Mouse (Mus musculus) bone marrow, adult 2 months (tissue): ENCODE measurements around the gene Rpl38. TPM values are rescaled to one million over a fixed set of nuclear protein-coding genes. Genes with fewer than 3 reads are reported as not detected.
A peak's percentile ranks its signal among the peaks of the same experiment; 100 is the strongest.
"Not testable (repeated sequence)": the region's sequence is repeated elsewhere in the genome, so short reads cannot be mapped to it uniquely, and the experiment has no call there.

ENCODE experiments used
- H3K27ac ChIP-seq: fragments of 200-500 bp; 2 replicates; pipeline ENCODE4 v1.5.1; 2012; ENCODE audit warnings: low read depth, mild to moderate bottlenecking, control low read depth, inconsistent platforms, low read length; ENCODE audit not compliant: control insufficient read depth, poor library complexity, insufficient read depth
- H3K4me1 ChIP-seq: fragments of 200-500 bp; 2 replicates; pipeline ENCODE4 v1.6.1; 2011; ENCODE audit warnings: low read length; ENCODE audit not compliant: control insufficient read depth, insufficient read depth
- H3K4me3 ChIP-seq: fragments of 200-500 bp; replicated peaks from 2 replicates; pipeline ENCODE3; 2011; ENCODE audit warnings: mild to moderate bottlenecking, low read depth, low read length, control low read depth; ENCODE audit not compliant: control insufficient read depth
- CTCF ChIP-seq: fragments of 200-500 bp; IDR thresholded peaks from 2 replicates; pipeline ENCODE4 v1.5.1; 2011; ENCODE audit warnings: low read length, control low read depth; ENCODE audit not compliant: control insufficient read depth, insufficient read depth
- POLR2A ChIP-seq: fragments of 200-500 bp; IDR thresholded peaks from 2 replicates; pipeline ENCODE4 v1.6.1; 2011; ENCODE audit warnings: low read depth, mild to moderate bottlenecking, control low read depth, low read length, borderline replicate concordance; ENCODE audit not compliant: control insufficient read depth
- WGBS: fragments of 180-500 bp; shearing (Covaris S2); methylation state at CpG from one replicate; pipeline ENCODE4 v1.1.7; 2018; 5-methylcytosine and 5-hydroxymethylcytosine counted together
- polyA plus RNA-seq: library from polyadenylated mRNA; stranded (reverse); fragments of >200 nt; gene quantifications from 2 replicates; pipeline ENCODE4 v1.2.4, GENCODE M21; 2011; ENCODE audit warnings: low replicate concordance; ENCODE audit not compliant: missing spikeins, insufficient read depth, insufficient read length

Gene Rpl38
- polyA plus RNA-seq, 1 experiment, result 3,301 TPM

DNA sequence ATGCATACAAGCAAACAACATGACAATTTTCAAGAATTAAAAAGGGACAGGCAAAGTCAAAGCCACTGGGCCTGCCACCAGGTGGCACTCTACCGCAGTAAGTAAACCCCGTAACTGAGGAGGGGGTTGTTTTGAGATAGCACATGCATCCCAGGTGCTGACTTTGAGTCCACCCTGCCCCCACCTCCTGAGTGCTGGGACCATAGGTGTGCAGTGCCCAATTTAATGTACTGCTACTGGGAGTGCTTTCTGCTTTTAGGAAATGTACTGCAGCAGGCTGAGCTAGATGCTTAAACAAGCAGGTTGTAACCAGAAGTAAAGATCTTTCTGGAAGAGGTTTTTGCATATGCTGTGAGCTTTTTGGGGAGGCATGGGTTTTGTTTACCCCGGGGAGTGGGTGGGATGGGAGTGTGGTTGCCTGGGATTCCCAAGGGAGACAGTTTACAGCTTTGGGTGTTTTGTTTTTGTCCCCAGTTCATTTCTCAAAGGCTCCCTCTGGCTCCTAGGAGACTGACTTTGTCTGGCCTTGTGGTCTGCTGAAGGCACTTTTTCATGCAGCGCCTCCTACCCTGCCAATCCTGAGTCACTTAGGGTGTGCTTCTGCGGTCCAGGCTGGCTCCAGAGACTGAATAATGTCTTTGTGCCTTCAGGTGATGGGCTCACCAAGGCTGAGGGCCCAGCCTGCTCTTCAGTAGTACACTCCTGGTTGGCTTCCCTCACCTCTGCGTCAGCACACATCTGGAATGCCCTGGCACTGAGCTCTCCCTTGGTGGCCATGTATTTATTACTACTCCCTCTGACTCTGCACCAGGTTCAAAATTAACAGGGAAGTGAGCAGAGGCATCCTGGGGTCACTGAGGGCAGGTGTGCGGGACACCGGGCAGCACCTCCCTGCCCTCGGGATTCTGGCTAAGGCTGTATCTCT lies 4.7 kb downstream of the Rpl38 start:
- H3K4me3 ChIP-seq, result no peak overlapping the region
- 66% methylated on average over 9 of the region's 9 CpGs for WGBS
- no peaks in the 10 kb centered on the region; the same call in 1 of the 2 replicates for H3K4me1 ChIP-seq
- TF ChIP-seq POLR2A (no peak), CTCF (peak; percentile 69)
- no peak overlapping the region for H3K27ac ChIP-seq

DNA sequence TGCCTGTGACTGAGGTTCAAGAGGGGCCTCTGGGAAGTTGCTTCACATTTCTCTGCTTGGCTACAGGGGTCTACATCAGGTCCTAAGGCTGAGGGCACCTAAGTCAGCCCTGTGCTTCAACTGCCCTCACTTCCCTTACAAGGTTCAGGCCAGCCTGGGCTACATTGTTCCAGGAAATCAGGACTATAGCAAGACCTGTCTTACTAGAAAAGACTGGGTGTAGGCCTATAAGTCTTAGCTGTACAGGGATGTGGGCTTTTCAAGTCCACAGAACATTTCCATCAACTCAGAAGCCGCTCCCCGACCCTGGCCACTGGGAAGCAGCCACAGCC lies 5.4 kb downstream of the Rpl38 start:
- H3K4me1 ChIP-seq, result no peaks in the 10 kb centered on the region; the same call in 1 of the 2 replicates
- no peak overlapping the region for H3K4me3 ChIP-seq
- 86% methylated on average over 2 of the region's 2 CpGs for WGBS
- no peak overlapping the region for H3K27ac ChIP-seq
- TF ChIP-seq CTCF, result no peak
- TF ChIP-seq POLR2A, result no peak

DNA sequence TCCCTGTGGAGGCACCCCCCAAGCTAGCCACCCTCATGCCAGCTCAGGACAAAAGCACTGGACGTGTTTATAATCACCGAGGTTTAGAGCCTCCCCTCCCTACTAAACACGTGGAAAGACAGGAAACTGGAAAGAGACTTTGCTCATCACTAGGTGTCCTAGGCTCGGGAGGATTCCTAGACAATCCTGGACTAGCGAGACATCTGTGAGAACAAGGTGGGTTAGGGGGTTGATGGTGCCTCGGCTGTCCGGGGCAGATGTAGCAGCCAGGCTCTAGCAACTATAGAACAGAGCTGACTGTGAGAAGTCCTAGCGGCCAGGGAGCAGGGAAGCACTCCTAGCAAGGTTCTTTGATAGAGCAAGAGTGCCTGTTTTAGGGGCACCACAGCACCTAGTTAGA lies 5.9 kb downstream of the Rpl38 start:
- no peak overlapping the region for H3K27ac ChIP-seq
- H3K4me3 ChIP-seq, result no peak overlapping the region
- no peaks in the 10 kb centered on the region; the same call in 1 of the 2 replicates for H3K4me1 ChIP-seq
- no peak for TF ChIP-seq CTCF
- TF ChIP-seq POLR2A, result no peak
- WGBS, result 70% methylated on average over 8 of the region's 8 CpGs

DNA sequence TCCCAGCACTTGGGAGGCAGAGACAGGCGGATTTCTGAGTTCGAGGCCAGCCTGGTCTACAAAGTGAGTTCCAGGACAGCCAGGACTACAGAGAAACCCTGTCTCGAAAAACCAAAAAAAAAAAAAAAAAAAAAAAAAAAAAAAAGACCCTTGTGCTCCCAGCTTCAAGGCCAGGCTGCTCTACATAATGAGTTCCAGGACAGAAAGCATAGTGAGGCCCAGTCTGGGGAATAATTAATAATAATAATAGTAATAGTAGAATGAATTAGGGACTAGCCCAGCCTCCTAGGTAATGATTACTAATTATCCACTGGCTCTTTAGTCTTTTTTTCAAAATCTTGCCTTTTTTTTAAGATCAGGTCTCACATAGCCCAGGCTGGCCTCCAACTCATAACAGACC lies 6.5 kb downstream of the Rpl38 start:
- H3K4me1 ChIP-seq, H3K27ac ChIP-seq, H3K4me3 ChIP-seq: not testable (repeated sequence)
- WGBS, result 82% methylated on average over 2 of the region's 3 CpGs

DNA sequence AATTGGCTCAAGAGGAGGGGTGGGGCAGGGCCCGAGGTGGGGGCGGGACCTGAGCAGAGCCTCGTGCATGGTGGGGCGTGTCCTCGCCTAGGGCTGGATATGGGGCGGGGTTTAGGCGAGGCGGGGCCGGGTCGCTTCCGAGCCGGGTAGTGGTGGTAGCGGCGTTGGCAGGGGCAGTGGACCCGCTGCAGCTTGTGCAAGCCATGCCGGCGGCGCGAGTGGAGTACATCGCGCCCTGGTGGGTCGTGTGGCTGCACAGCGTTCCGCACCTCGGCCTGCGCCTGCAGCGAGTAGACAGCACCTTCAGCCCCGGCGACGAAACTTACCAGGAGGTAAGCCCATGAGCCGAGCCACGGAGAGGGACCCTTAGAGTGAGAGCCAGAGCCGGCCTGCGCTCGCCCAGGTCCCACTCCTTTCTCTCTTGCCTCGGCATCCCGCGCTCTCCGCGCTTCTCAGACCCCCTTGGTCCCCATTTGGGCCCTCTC lies 7.1 kb downstream of the Rpl38 start, which contains the start of gene Ttyh2:
TSS of gene Ttyh2 (plus strand) at position 91 of the 485 bp plus-strand sequence.
- Histone ChIP-seq H3K27ac (no peak within 1 kb of the TSS; the same call in 1 of the 2 replicates), H3K4me3 (peak within 1 kb of the TSS; percentile 61), H3K4me1 (no peaks in the 10 kb centered on the region; the same call in 1 of the 2 replicates)
- WGBS, result under 1% methylated on average over 40 of the region's 40 CpGs
- TF ChIP-seq CTCF, result no peak
- peak; percentile 64; the same call in 1 of the 2 replicates for TF ChIP-seq POLR2A

DNA sequence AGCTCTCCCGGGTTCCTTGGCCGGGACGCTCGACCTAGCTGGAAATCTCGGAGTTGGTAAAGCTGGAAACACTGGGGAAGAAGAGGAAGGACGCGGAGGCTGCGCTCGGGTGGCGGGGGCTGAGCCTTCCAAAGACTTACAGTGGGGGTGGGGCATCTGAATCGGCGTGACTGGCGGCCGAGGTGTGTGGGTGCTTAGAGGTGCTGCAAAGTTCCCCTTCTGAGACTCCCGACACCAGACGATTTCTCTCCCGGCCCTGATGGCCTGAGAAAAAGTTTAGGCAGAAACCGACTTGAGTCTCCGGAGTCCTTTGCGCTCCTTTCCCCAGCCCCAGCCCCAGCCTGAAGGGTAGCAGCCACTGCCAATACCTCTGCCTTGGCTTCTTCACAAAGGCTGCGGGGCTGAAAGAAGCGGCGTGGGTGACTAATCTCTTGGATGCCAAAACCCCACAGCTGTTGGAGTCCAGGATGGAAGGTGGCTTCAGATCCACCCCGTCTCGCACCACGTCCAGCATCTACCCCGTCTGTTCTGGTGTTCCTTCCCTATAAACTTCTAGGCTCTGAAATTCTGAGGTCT lies 7.6 kb downstream of the Rpl38 start:
- TF ChIP-seq POLR2A, result no peak
- TF ChIP-seq CTCF, result no peak
- WGBS, result 2% methylated on average over 27 of the region's 27 CpGs
- H3K4me1 ChIP-seq, result no peaks in the 10 kb centered on the region; the same call in 1 of the 2 replicates
- no peak overlapping the region; the same call in 1 of the 2 replicates for H3K27ac ChIP-seq
- H3K4me3 ChIP-seq, result peak overlapping the region; percentile 61

DNA sequence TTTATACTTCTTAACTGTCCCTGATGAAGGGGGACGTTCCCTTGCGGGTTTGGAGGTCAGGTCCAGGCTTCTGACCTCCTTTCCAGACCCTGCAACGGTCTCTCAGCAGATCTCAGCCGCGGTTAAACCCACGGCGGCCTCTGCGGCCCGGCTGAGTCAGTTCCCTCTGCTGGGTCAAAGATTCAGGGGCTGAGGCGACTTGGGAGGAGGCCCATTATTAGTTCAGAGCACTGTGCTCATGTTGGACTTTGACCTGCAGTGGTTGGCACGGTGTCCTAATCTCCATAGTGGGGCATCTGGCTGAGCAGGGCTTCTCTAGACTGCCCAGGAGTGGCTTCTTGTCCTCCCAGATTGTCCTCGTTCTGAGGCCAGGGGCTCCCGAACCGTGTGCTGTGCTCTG lies 8.1 kb downstream of the Rpl38 start:
- Histone ChIP-seq H3K27ac (no peak overlapping the region), H3K4me1 (no peaks in the 10 kb centered on the region; the same call in 1 of the 2 replicates)
- 3% methylated on average over 14 of the region's 14 CpGs for WGBS

DNA sequence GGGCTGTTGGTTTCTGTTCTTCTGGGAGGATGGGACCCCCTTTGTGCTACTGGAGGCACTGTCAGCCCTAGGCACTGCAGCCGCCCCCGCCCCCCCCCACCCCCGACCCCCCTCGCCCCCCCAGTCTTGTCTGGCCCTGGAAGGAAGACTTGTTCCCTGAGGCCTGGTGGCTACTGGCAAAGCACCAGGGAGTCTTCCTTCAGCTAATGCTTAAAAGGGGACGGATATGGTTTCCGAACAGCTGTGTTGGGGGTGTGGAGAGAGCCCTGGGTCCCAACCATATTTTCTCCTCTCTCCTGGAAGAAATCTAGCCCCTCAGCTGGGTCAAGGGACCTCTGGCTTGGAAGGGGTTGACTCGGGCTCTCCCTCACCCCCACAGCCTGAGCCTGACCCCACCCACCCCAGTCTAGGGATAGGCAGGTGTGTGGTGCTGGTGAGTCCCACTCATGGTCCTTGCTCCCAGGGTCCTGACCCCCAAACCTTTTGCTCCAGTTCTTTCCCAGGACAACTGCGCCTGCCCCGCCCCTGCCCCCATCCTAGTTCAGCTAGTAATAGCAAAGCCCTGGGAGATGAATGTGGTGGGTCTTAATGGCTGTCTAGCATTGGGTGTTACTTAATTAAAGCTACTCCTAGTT lies 8.7 kb downstream of the Rpl38 start:
- Histone ChIP-seq H3K4me1 (no peaks in the 10 kb centered on the region; the same call in 1 of the 2 replicates), H3K4me3 (no peak overlapping the region), H3K27ac (no peak overlapping the region)
- 51% methylated on average over 9 of the region's 9 CpGs for WGBS
- TF ChIP-seq POLR2A, result no peak
- no peak for TF ChIP-seq CTCF

More for the DNA sequence above, 8.1 kb downstream of the Rpl38 start:
- H3K4me3 ChIP-seq, result no peak overlapping the region
- TF ChIP-seq CTCF (no peak), POLR2A (no peak)
